Mouse (Mus musculus) yolk sac, embryonic 10.5 days (tissue): ENCODE data around the gene Pheta2.
"Not testable (repeated sequence)": the region's sequence is repeated elsewhere in the genome, so short reads cannot be mapped to it uniquely, and the experiment has no call there.

ENCODE experiments used
- DNase-seq: peaks from one replicate; pipeline ENCODE4 v3.0.0-alpha.2; 2017; ENCODE audit warnings: low spot score

The Pheta2 gene

DNA sequence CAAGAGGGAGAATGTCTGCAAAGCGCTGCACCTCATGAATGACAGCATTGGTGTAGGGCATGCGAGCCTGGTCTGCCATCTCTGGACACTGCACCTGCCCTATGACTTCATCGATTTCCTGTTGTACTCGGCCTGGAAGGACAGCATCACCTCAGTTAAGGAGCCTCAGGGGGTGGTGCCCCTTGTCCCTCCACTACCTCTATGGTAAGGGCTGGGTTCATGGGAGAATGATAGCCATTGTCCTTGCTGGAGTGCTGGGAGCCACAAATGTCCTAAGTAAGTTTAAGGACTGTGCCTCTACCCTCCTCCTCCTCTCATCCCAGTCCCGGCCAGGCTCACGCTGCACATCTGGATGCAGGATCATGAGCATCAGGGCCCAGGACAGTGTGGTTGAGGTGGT is 33.7 kb downstream of the Pheta2 start:
- no peak for DNase-seq

GRCm38 (mm10) chr15:82372991-82373390 is 34.2 kb downstream of the Pheta2 start:
- DNase-seq = no peak

DNA sequence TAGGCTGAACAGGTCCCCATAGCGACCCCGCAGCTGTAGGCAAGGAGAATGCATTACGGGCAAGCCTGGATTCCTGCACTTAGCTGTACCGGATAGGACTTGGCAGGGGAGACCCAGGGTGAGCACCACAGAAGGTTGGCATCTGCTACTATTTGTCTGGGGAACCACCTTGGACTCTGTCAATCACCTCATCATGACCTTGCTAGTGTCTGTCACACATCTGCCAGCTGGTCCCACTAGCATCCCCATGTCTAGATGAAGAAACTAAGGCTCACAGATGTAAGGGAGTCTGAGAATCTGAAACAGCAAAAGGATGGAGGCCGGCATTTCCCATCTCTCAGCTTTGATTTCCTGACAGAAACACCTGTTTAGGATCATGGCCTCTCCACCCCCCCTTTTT is 35.7 kb downstream of the Pheta2 start:
- no peak for DNase-seq

DNA sequence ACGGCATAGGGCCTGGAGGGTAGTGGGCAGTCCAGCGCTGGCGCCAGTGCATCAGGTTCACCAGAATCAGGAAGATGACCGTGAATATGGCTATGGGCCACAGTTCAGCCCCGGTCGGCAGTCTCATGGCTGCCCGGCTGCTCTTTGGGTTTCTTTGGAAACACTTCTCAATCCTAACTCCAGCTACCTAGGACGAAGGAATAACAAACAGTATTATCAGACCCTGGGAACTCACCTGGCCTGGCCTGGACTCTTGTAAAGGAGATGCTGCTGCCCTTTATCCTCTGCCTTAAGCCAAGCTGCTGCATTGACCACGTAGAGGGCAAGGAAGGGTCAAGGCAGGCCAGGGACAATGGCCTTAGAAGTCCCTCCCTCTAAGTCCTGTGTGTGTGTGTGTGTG is 37.1 kb downstream of the Pheta2 start:
- DNase-seq = no peak

DNA sequence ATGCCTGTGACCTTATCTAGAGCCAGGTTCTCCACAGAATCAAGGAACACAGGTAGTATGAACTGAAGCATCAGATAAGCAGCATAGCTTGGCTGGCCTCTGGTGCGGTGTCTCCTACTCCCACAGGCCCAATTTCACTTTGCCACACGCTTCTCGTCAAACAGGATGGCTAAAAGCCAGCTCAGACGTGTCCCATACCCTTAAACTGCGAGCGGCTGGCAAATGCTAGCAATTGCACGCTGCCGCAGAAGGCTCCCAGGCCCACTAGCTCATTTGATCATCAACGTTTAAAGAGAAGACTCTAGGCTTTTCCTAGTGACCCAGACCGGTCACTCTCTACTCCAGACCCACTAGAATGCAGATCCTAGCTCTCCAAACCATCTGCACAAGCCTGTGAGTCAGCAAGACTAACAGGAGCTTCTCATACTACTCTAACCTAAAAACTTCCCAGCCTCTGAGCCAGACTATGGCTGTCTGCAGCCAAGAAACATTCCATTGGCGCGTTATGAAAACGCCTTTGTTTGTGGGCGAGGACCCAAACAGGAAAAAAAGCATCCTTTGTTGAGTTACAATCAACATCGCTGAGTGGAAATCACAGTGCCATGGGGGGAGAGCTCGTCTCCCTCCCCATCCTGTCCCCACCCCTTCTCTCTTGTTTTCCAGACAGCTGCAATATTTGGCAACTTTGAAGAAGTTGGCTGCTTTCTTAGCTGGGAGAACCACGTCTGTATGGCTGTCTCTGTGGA is 37.8 kb downstream of the Pheta2 start:
- no peak for DNase-seq

GRCm38 (mm10) chr15:82377701-82378100 is 39.0 kb downstream of the Pheta2 start:
- no peak for DNase-seq

- peak; percentile 37 for DNase-seq
These were observed 39.8 kb downstream of the Pheta2 start for GRCm38 (mm10) chr15:82378261-82379180.

DNA sequence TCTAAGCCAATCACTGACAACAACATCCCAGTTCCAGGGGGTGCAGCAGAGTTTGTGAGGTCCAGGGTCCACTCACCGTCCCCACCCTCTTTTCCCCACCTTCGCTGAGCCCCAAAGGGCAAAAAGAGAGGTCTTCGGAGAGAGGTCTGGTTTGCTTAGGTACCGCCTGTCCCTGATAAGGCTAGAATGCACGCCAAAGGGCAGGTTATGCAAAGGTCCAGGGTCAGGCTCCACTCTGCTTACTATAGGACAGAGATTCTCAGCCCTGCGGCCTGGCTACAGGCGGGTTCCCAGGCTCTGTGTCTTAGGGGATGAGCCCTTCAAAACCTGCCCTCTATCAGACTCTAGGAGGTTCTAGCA is 40.7 kb downstream of the Pheta2 start:
- DNase-seq = peak; percentile 81

GRCm38 (mm10) chr15:82379871-82380713 is 41.4 kb downstream of the Pheta2 start, which contains the start of gene Cyp2d22:
TSS of gene Cyp2d22 (minus strand) at chr15:82380260.
- DNase-seq = peak; percentile 83

GRCm38 (mm10) chr15:82380714-82381062 is 41.9 kb downstream of the Pheta2 start:
- no peak for DNase-seq

- no peak for DNase-seq
These were observed 43.7 kb downstream of the Pheta2 start for GRCm38 (mm10) chr15:82382441-82382840.

GRCm38 (mm10) chr15:82385729-82386128 is 47.0 kb downstream of the Pheta2 start:
- no peak for DNase-seq

- DNase-seq = not testable (repeated sequence)
These were observed 51.2 kb downstream of the Pheta2 start for GRCm38 (mm10) chr15:82389916-82390315.

GRCm38 (mm10) chr15:82393922-82394321 is 55.2 kb downstream of the Pheta2 start, which contains the start of gene Cyp2d11:
TSS of gene Cyp2d11 (minus strand) at chr15:82394022.
- not testable (repeated sequence) for DNase-seq
